Mouse (Mus musculus): ENCODE data around the gene Cenpx. TPM values are rescaled to one million over a fixed set of nuclear protein-coding genes. Genes with fewer than 3 reads are reported as not detected.
"Not testable (repeated sequence)": the region's sequence is repeated elsewhere in the genome, so short reads cannot be mapped to it uniquely, and the experiment has no call there.

Gene Cenpx
- polyA plus RNA-seq, 1 experiment: 57.6 TPM

DNA sequence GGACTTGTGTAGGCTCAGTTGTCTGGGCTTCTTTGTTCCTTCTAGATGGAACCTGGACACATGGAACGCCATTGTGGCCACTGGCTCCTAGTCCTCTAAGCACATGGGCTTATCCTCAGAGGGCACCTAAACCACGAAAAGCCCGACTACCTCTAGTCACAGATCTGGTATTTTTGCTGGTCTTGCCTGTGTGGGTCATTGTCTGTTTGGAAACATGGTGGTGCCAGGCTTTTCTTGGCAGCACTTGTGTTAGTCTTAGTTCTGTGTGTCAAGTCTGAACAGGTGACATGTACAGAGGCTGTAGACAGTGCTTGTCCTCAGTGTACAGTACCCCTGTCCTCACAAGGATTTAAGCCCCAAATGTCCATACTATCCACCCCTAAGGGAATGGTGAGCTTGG, 30.0 kb downstream of the Cenpx start:
- TF ChIP-seq MAX (IDR thresholded peaks at IDR 0.05) (peak; percentile 21), FOSL1 (IDR thresholded peaks at IDR 0.05; ENCODE audit: insufficient read depth, low read length, poor library complexity, severe bottlenecking) (no peak), MYOD1 (IDR thresholded peaks at IDR 0.05; ENCODE audit: control insufficient read depth, insufficient read length, low read depth) (no peak)
- H3ac ChIP-seq (ENCODE audit: control insufficient read depth, insufficient read length, low read depth): no peak overlapping the region
- H3K79me3 ChIP-seq (ENCODE audit: low read depth): peaks cover 7% of the 10 kb centered on the region
- peaks cover 16% of the 10 kb centered on the region for H3K79me2 ChIP-seq (ENCODE audit: control insufficient read depth, insufficient read depth)
- H3K4me3 ChIP-seq (ENCODE audit: insufficient read depth, poor library complexity, severe bottlenecking): no peak overlapping the region
- peaks cover 61% of the 10 kb centered on the region for H3K36me3 ChIP-seq (ENCODE audit: control insufficient read depth, insufficient read depth)
- H3K27me3 ChIP-seq (ENCODE audit: control insufficient read depth, insufficient read depth, insufficient read length): no peaks in the 10 kb centered on the region

DNA sequence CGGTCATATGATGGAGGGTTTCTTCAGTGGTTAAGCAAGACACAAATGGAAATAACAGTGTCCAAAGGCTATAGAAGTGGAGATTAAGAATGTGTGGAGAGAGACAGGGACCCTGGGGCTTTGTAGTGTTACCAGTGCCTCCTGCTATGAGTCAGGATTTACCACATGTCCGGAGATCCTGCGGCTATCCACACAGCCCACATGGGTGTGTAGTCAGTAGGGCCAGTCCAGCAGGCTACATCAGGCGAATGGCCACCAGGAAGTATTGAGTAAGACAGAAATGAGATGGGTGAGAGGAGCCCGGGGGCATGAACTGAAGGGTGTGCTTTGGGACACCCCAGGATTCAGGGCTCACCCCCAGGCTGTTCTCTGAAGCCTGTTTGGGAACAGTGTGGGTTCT, 30.9 kb downstream of the Cenpx start:
- peaks cover 63% of the 10 kb centered on the region for H3K36me3 ChIP-seq (ENCODE audit: control insufficient read depth, insufficient read depth)
- H3K79me2 ChIP-seq (ENCODE audit: control insufficient read depth, insufficient read depth): peaks cover 16% of the 10 kb centered on the region
- TF ChIP-seq CEBPB (IDR thresholded peaks at IDR 0.05; ENCODE audit: low read depth) (peak; percentile 69), MYOD1 (IDR thresholded peaks at IDR 0.05; ENCODE audit: control insufficient read depth, insufficient read length, low read depth) (no peak), CTCF (IDR thresholded peaks at IDR 0.05; ENCODE audit: control insufficient read depth, insufficient read depth, insufficient read length) (no peak), FOSL1 (IDR thresholded peaks at IDR 0.05; ENCODE audit: insufficient read depth, low read length, poor library complexity, severe bottlenecking) (peak; percentile 44), MYOG (IDR thresholded peaks at IDR 0.05; ENCODE audit: control insufficient read depth, extremely low read depth, insufficient read length) (no peak), MAX (IDR thresholded peaks at IDR 0.05) (peak; percentile 86), USF1 (IDR thresholded peaks at IDR 0.05; ENCODE audit: low read depth) (peak; percentile 28)
- H3ac ChIP-seq (ENCODE audit: control insufficient read depth, insufficient read length, low read depth): no peak overlapping the region
- no peak overlapping the region for H3K4me3 ChIP-seq (ENCODE audit: insufficient read depth, poor library complexity, severe bottlenecking)
- peaks cover 7% of the 10 kb centered on the region for H3K79me3 ChIP-seq (ENCODE audit: low read depth)
- no peaks in the 10 kb centered on the region for H3K27me3 ChIP-seq (ENCODE audit: control insufficient read depth, insufficient read depth, insufficient read length)

DNA sequence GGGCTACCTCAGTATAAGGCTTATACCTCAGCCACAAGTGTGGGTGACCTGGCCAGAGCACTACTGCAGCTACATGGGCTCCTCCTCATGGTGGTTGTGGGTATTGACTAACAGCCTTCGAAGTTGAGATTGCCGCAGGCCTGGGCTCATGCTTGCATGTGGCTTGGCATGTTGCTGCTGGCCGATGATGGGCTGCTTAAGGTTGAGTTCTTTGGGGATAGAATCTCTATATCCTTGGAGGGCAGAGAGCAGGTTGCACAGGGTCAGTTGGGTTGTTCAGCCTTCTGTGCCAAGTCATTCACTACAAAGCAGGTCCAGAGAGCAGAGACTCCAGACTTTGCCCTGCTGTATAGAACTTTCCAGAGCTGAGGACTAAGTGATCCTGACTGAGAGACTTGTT, 33.6 kb downstream of the Cenpx start:
- H3K79me2 ChIP-seq (ENCODE audit: control insufficient read depth, insufficient read depth): peaks cover 38% of the 10 kb centered on the region
- H3ac ChIP-seq (ENCODE audit: control insufficient read depth, insufficient read length, low read depth): no peak overlapping the region
- H3K27me3 ChIP-seq (ENCODE audit: control insufficient read depth, insufficient read depth, insufficient read length): no peaks in the 10 kb centered on the region
- TF ChIP-seq MYOD1 (IDR thresholded peaks at IDR 0.05; ENCODE audit: control insufficient read depth, insufficient read length, low read depth) (no peak), CTCF (IDR thresholded peaks at IDR 0.05; ENCODE audit: control insufficient read depth, insufficient read depth, insufficient read length) (no peak), MYOG (IDR thresholded peaks at IDR 0.05; ENCODE audit: control insufficient read depth, extremely low read depth, insufficient read length) (no peak), USF1 (IDR thresholded peaks at IDR 0.05; ENCODE audit: low read depth) (no peak), MAX (IDR thresholded peaks at IDR 0.05) (no peak), CEBPB (IDR thresholded peaks at IDR 0.05; ENCODE audit: low read depth) (no peak), FOSL1 (IDR thresholded peaks at IDR 0.05; ENCODE audit: insufficient read depth, low read length, poor library complexity, severe bottlenecking) (no peak)
- H3K79me3 ChIP-seq (ENCODE audit: low read depth): peaks cover 5% of the 10 kb centered on the region
- no peak overlapping the region for H3K4me3 ChIP-seq (ENCODE audit: insufficient read depth, poor library complexity, severe bottlenecking)
- H3K36me3 ChIP-seq (ENCODE audit: control insufficient read depth, insufficient read depth): peaks cover 51% of the 10 kb centered on the region

DNA sequence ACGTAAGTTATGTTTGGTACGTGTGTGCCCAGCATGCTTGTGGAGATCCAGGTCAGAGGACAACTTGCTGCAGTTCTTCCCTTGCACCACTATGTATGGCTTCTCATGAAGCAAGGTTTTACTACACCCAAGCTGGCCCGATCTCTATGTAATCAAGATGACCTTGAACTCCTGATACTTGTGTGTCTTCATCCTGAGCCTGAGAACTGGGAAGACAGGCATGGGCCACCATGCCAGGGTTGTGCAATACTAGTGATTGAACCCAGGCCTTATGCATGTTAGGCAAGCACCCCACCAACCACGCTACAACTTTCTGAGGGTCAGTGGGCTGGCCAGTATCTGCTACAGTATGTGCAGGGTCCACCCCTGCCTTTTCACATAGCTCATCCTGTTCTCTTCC, 36.6 kb downstream of the Cenpx start:
- peaks cover 37% of the 10 kb centered on the region for H3K79me2 ChIP-seq (ENCODE audit: control insufficient read depth, insufficient read depth)
- H3K79me3 ChIP-seq (ENCODE audit: low read depth): no peaks in the 10 kb centered on the region
- no peak overlapping the region for H3ac ChIP-seq (ENCODE audit: control insufficient read depth, insufficient read length, low read depth)
- peaks cover 43% of the 10 kb centered on the region for H3K36me3 ChIP-seq (ENCODE audit: control insufficient read depth, insufficient read depth)
- H3K4me3 ChIP-seq (ENCODE audit: insufficient read depth, poor library complexity, severe bottlenecking): no peak overlapping the region
- TF ChIP-seq USF1 (IDR thresholded peaks at IDR 0.05; ENCODE audit: low read depth) (no peak), MYOG (IDR thresholded peaks at IDR 0.05; ENCODE audit: control insufficient read depth, extremely low read depth, insufficient read length) (no peak), CTCF (IDR thresholded peaks at IDR 0.05; ENCODE audit: control insufficient read depth, insufficient read depth, insufficient read length) (no peak), MAX (IDR thresholded peaks at IDR 0.05) (no peak)
- H3K27me3 ChIP-seq (ENCODE audit: control insufficient read depth, insufficient read depth, insufficient read length): no peaks in the 10 kb centered on the region

DNA sequence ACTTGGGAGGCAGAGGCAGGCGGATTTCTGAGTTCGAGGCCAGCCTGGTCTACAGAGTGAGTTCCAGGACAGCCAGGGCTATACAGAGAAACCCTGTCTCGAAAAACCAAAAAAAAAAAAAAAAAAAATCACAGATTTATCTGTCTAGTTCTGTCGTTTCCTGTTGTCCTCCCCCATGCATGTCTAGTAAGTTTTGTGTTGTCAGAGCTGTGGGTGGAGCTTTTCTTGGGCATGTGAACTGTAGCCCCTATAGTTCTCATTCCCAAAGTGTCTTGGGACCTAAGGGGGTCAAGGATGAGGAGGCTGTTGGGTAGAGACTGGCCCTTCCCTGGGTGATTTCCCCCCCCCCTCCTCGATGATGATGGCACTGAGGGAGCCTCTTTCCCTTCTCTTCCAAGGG, 37.7 kb downstream of the Cenpx start:
- peaks cover 40% of the 10 kb centered on the region for H3K36me3 ChIP-seq (ENCODE audit: control insufficient read depth, insufficient read depth)
- H3ac ChIP-seq (ENCODE audit: control insufficient read depth, insufficient read length, low read depth); H3K4me3 ChIP-seq (ENCODE audit: insufficient read depth, poor library complexity, severe bottlenecking); H3K27me3 ChIP-seq (ENCODE audit: control insufficient read depth, insufficient read depth, insufficient read length); H3K79me3 ChIP-seq (ENCODE audit: low read depth): not testable (repeated sequence)
- H3K79me2 ChIP-seq (ENCODE audit: control insufficient read depth, insufficient read depth): peaks cover 37% of the 10 kb centered on the region

DNA sequence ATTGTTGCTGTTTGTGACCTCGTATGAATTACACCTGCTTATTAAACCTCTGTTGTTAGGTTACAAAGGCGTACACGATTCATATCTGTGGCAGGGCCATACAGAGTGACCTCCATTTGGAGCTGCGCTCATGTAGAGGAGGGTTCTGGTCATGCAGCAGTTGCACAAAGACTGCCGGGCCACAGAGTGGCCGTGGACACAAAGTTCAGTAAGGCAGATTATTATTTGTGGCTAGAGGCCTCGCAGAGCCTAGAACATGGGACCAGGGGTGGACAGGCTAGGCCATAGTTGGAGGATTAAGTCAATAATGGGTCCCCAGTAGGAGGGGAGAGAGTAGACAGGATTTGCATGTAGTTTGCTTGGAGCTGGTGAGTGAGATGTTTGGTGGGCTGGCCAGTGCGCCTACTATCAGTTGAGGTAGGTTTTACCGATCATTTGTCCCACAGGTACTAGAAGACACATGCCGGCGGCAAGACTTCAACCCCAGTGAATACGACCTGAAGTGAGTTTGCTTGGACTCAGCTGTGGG, 39.9 kb downstream of the Cenpx start:
- H3ac ChIP-seq (ENCODE audit: control insufficient read depth, insufficient read length, low read depth): peak overlapping the region; percentile 80
- H3K79me2 ChIP-seq (ENCODE audit: control insufficient read depth, insufficient read depth): peaks cover 37% of the 10 kb centered on the region
- H3K36me3 ChIP-seq (ENCODE audit: control insufficient read depth, insufficient read depth): peaks cover 18% of the 10 kb centered on the region
- TF ChIP-seq CTCF (IDR thresholded peaks at IDR 0.05; ENCODE audit: control insufficient read depth, insufficient read depth, insufficient read length): no peak
- no peak for TF ChIP-seq FOSL1 (IDR thresholded peaks at IDR 0.05; ENCODE audit: insufficient read depth, low read length, poor library complexity, severe bottlenecking)
- TF ChIP-seq MYOG (IDR thresholded peaks at IDR 0.05; ENCODE audit: control insufficient read depth, extremely low read depth, insufficient read length): no peak
- TF ChIP-seq MAX (IDR thresholded peaks at IDR 0.05): no peak
- no peak for TF ChIP-seq MYOD1 (IDR thresholded peaks at IDR 0.05; ENCODE audit: control insufficient read depth, insufficient read length, low read depth)
- no peaks in the 10 kb centered on the region for H3K79me3 ChIP-seq (ENCODE audit: low read depth)
- peak overlapping the region; percentile 48 for H3K4me3 ChIP-seq (ENCODE audit: insufficient read depth, poor library complexity, severe bottlenecking)
- no peaks in the 10 kb centered on the region for H3K27me3 ChIP-seq (ENCODE audit: control insufficient read depth, insufficient read depth, insufficient read length)
